Mouse (Mus musculus) forebrain, embryonic 11.5 days (tissue): ENCODE results near the gene Etfdh. TPM values are rescaled to one million over a fixed set of nuclear protein-coding genes. Genes with fewer than 3 reads are reported as not detected.

ENCODE experiments used
- ATAC-seq: fragments of 200-750 bp; cut with Nextera tagmentation; replicated peaks from 2 replicates; pipeline ENCODE4 v1.8.0; 2017; ENCODE audit warnings: moderate TSS enrichment; ENCODE audit not compliant: low FRiP score
- DNase-seq: peaks from one replicate; pipeline ENCODE4 v3.0.0-alpha.2; 2017; ENCODE audit warnings: low spot score
- H3K27ac ChIP-seq: fragments of 300-500 bp; sonication (generic); 2 replicates; pipeline ENCODE4 v1.5.1; 2014; ENCODE audit warnings: low read depth, low read length
- H3K27me3 ChIP-seq: fragments of 300-500 bp; sonication (generic); 2 replicates; pipeline ENCODE4 v1.6.1; 2014; ENCODE audit warnings: mild to moderate bottlenecking, low read length, mixed read lengths; ENCODE audit not compliant: control insufficient read depth, insufficient read depth
- H3K36me3 ChIP-seq: fragments of 300-500 bp; sonication (generic); 2 replicates; pipeline ENCODE4 v1.6.1; 2014; ENCODE audit warnings: mild to moderate bottlenecking, low read length, moderate library complexity, mixed read lengths; ENCODE audit not compliant: control insufficient read depth, insufficient read depth
- H3K4me1 ChIP-seq: fragments of 300-500 bp; sonication (generic); replicated peaks from 2 replicates; pipeline ENCODE4 v1.6.1; 2014; ENCODE audit warnings: low read length, mixed read lengths; ENCODE audit not compliant: control insufficient read depth, insufficient read depth
- H3K4me2 ChIP-seq: fragments of 300-500 bp; sonication (generic); 2 replicates; pipeline ENCODE4 v1.6.1; 2014; ENCODE audit warnings: low read depth, mild to moderate bottlenecking, low read length, moderate library complexity, mixed read lengths; ENCODE audit not compliant: severe bottlenecking
- H3K4me3 ChIP-seq: fragments of 300-500 bp; sonication (generic); 2 replicates; pipeline ENCODE4 v1.5.1; 2014; ENCODE audit warnings: low read depth, low read length
- H3K9ac ChIP-seq: fragments of 300-500 bp; sonication (generic); 2 replicates; pipeline ENCODE4 v1.6.1; 2014; ENCODE audit warnings: low read length
- H3K9me3 ChIP-seq: fragments of 300-500 bp; sonication (generic); 2 replicates; pipeline ENCODE4 v1.6.1; 2016; ENCODE audit warnings: low read length, mixed read lengths; ENCODE audit not compliant: control insufficient read depth
- WGBS: fragments of 180-500 bp; shearing (Covaris S2); extraction: QIAGEN DNeasy Blood & Tissue Kit; methylation state at CpG from one replicate; pipeline ENCODE4 v1.1.7; 2014; 5-methylcytosine and 5-hydroxymethylcytosine counted together
- polyA plus RNA-seq: library from polyadenylated mRNA; unstranded; fragments of >200 nt; fragmentation: Nextera tagmentation; extraction: Ambion mirVana; gene quantifications from 2 replicates; pipeline ENCODE4 v1.2.1, GENCODE M21; 2014

Gene Etfdh
- polyA plus RNA-seq, 1 experiment from 2014 or later, result 47.3 TPM

DNA sequence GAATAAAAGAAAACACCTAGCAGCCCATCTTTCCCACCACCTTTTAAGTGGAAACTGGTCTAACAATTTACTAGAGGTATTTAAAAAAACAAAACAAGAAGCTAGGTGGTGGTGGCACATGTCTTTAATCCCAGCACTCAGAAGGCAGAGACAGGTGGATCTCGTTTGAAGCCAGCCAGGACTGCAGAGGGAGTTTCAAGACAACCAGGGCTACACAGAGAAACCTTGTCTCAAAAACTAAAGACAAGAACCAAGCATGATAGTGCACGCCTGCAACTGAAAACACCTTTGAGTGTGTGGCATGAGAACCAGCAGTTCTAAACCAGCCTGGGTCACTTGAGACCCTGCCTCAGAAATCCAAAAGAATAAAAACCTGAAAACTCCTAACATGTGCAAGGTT lies 65.8 kb downstream of the Etfdh start:
- no peak overlapping the region for H3K4me2 ChIP-seq
- no peak overlapping the region for H3K9ac ChIP-seq
- WGBS, result 79% methylated on average over 2 of the region's 2 CpGs
- H3K4me3 ChIP-seq, result no peak overlapping the region
- ATAC-seq, result no peak
- H3K27me3 ChIP-seq, result no peaks in the 10 kb centered on the region
- H3K36me3 ChIP-seq, result no peaks in the 10 kb centered on the region
- no peak for DNase-seq
- H3K27ac ChIP-seq, result no peak overlapping the region
- H3K4me1 ChIP-seq, result peaks cover 3% of the 10 kb centered on the region
- no peaks in the 10 kb centered on the region for H3K9me3 ChIP-seq

DNA sequence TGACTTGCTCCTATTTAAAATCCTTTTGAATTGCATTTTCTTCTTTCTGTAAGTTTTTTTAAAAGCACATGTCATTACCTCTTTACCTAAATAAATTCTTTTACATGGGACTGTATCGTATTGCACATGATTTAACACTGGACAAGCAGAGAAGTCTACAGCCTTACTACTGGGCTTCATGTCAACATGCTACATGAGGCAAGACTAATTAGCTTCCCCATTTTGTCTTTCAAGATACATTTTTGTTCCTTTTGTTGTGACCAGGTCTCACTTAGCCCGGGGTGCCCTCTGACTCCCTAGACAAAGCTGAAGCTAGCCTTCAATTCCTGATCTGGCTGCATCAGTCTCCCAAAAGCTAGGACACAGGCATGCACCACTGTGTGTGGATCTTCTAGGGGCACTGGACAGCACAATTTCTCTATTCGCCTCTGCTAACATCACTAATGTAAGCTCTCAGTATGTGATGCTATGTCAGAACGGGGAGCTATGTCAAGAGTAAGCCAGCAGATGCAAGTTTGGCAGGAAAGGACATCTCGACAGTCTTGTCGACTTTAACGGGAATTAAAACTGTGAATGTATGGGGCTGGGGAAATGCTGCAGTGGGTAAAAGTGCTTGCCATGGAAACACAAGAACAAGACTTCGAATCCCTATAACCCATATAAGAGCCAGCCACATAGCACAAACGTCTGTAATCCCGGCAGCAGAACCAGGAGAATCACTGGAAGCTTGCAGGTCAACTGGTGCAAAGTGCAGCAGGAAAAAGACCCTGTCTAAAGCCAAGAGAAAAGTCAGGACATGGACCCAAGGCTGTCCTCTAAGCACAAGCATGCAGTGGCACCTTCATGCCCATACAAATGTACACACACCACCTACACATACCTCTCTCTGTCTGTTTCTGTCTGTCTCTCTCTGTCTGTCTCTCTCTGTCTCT lies 67.2 kb downstream of the Etfdh start:
- H3K27ac ChIP-seq, result no peak overlapping the region
- H3K9me3 ChIP-seq, result no peaks in the 10 kb centered on the region
- no peak overlapping the region for H3K4me3 ChIP-seq
- H3K9ac ChIP-seq, result no peak overlapping the region
- WGBS, result 81% methylated on average over 10 of the region's 10 CpGs
- ATAC-seq (no peak), DNase-seq (no peak)
- no peaks in the 10 kb centered on the region for H3K27me3 ChIP-seq
- no peaks in the 10 kb centered on the region for H3K36me3 ChIP-seq
- no peak overlapping the region for H3K4me2 ChIP-seq
- H3K4me1 ChIP-seq, result peaks cover 3% of the 10 kb centered on the region

DNA sequence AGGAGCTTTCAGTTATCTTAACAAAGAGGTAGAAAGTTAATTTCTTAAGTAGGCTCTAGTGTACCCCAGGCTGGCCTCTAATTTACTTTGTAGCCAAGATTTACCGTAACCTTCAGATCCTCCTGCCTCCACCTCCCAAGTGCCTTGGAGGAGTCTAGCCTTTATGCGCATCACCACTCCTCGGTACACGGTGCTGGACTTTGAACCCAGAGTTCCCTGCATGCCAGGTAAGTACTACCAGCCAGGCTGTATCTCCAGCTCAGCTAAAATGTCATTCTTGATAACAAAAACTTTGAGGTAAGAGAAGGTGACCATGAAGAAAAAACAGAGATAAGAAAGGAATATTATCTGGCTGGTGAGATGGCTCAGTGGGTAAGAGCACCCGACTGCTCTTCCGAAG lies 68.7 kb downstream of the Etfdh start:
- H3K4me2 ChIP-seq, result no peak overlapping the region
- DNase-seq (no peak), ATAC-seq (no peak)
- no peaks in the 10 kb centered on the region for H3K27me3 ChIP-seq
- H3K9ac ChIP-seq, result no peak overlapping the region
- H3K27ac ChIP-seq, result no peak overlapping the region
- no peaks in the 10 kb centered on the region for H3K36me3 ChIP-seq
- H3K4me1 ChIP-seq, result no peaks in the 10 kb centered on the region
- 96% methylated on average over 6 of the region's 6 CpGs for WGBS
- no peaks in the 10 kb centered on the region for H3K9me3 ChIP-seq
- no peak overlapping the region for H3K4me3 ChIP-seq

DNA sequence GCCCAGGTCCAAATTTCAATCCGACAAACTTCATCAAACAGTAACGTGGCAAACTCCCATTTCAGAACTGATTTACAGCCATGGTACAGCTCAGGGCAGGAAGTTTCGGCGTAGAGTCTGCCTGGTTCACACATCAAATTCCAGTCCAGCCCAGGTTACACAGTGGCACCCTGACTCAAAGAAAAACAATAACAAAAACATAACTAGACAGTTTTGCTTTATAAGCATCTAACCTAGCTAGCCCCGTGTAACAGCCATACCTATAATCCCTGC lies 69.6 kb downstream of the Etfdh start:
- no peaks in the 10 kb centered on the region for H3K4me1 ChIP-seq
- no peak for ATAC-seq
- no peak overlapping the region for H3K4me2 ChIP-seq
- 95% methylated on average over 5 of the region's 5 CpGs for WGBS
- no peaks in the 10 kb centered on the region for H3K36me3 ChIP-seq
- no peak for DNase-seq
- no peaks in the 10 kb centered on the region for H3K27me3 ChIP-seq
- no peaks in the 10 kb centered on the region for H3K9me3 ChIP-seq
- no peak overlapping the region for H3K9ac ChIP-seq
- no peak overlapping the region for H3K27ac ChIP-seq
- no peak overlapping the region for H3K4me3 ChIP-seq

DNA sequence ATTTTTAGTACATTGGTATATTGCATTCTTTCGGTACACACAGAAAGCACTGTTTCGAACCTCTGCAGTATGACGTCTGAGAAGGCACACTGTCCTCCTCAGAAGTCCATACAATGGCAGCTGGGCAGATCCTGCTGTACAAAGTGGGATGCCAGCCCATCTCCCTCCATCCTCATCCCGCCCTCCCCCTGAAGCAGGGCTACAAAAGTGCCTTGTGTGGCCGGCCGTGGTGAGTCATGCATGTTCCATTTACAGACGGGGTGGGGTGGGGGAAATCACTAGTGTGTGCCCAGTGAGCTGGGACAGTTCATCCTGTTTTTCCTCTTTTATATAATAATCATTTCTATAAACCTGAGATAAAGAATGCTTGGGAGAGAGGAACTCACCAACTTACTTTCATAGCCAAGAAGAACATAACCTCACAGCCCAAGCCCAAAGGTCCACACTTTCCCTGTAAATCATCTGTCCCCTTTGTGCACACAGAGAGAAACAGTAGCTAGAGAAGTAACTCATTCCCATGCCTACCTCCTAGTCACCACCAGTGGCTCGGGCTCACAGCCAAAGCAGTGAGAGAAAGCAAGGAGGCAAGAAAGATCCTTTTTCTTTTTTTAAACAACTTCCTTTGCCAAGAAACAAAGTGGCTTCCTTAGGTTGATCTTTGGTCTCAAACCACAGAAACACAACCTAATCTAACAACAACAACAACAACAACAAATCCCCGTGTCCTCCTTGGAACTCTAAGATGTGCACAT lies 70.1 kb downstream of the Etfdh start:
- H3K4me3 ChIP-seq, result no peak overlapping the region
- 91% methylated on average over 9 of the region's 9 CpGs for WGBS
- no peak overlapping the region for H3K9ac ChIP-seq
- H3K27me3 ChIP-seq, result no peaks in the 10 kb centered on the region
- H3K9me3 ChIP-seq, result no peaks in the 10 kb centered on the region
- no peak overlapping the region for H3K27ac ChIP-seq
- no peak overlapping the region for H3K4me2 ChIP-seq
- DNase-seq, result no peak
- no peaks in the 10 kb centered on the region for H3K36me3 ChIP-seq
- no peaks in the 10 kb centered on the region for H3K4me1 ChIP-seq
- no peak for ATAC-seq

DNA sequence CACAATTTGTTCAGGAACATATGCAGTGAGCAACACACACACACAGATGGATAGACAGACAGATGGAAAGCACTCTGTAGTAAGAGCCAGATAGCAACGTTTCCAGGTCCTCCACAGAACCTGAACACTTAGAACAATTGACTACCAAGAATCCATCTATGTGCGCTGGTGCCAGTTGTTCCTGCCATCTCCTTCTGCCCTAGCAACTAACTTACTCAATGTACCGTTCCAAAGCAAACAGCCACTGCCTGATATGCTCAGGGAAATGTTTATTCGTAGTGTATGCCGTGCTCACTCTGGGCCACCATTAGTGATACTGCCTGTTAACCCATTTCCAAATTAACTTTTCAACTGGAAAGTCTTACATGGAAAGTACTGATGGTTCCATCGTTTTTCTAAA lies 74.2 kb downstream of the Etfdh start:
- Histone ChIP-seq H3K4me2 (no peak overlapping the region), H3K27me3 (no peaks in the 10 kb centered on the region), H3K9me3 (no peaks in the 10 kb centered on the region), H3K4me1 (no peaks in the 10 kb centered on the region), H3K27ac (no peak overlapping the region), H3K36me3 (no peaks in the 10 kb centered on the region), H3K4me3 (no peak overlapping the region), H3K9ac (no peak overlapping the region)
- DNase-seq (no peak), ATAC-seq (no peak)
- WGBS, result 95% methylated on average over 6 of the region's 6 CpGs

Other genes starting within 250 kb of the Etfdh start
- gene Fnip2, start 61.7 kb downstream of the Etfdh start, polyA plus RNA-seq, result 9.2 and 9.4 TPM in 2 replicates
- 192 and 201 TPM in 2 replicates for gene Ppid, start 38.2 kb downstream of the Etfdh start, polyA plus RNA-seq
- gene 4930579G24Rik, start 421 bp downstream of the Etfdh start, polyA plus RNA-seq, result 20.4 and 21.8 TPM in 2 replicates
- 0.09 TPM in 1 of 2 replicates, not detected in the other for gene Rxfp1, start 108.4 kb upstream of the Etfdh start, polyA plus RNA-seq
- 3.5 and 4.2 TPM in 2 replicates for gene Tmem144, start 223.3 kb upstream of the Etfdh start, polyA plus RNA-seq